Mouse (Mus musculus) intestine, embryonic 14.5 days (tissue): ENCODE data around the gene Ano5. TPM values are rescaled to one million over a fixed set of nuclear protein-coding genes. Genes with fewer than 3 reads are reported as not detected.
A peak's percentile ranks its signal among the peaks of the same experiment; 100 is the strongest.

Experiments used
- ATAC-seq: fragments of 200-750 bp; cut with Nextera tagmentation; replicated peaks from 2 replicates; pipeline ENCODE4 v1.8.0; 2017; ENCODE audit warnings: low read depth, moderate number of reproducible peaks, moderate TSS enrichment, moderate library complexity; ENCODE audit not compliant: low FRiP score, low TSS enrichment
- DNase-seq: peaks from one replicate; pipeline ENCODE4 v3.0.0-alpha.2; 2018; ENCODE audit warnings: low spot score
- H3K27ac ChIP-seq: fragments of 300-500 bp; sonication (generic); 2 replicates; pipeline ENCODE4 v1.5.1; 2014; ENCODE audit warnings: low read depth, mild to moderate bottlenecking, control low read depth
- H3K27me3 ChIP-seq: fragments of 300-500 bp; sonication (generic); replicated peaks from 2 replicates; pipeline ENCODE4 v1.6.1; 2014; ENCODE audit warnings: low read length, control low read depth; ENCODE audit not compliant: control insufficient read depth, insufficient read depth
- H3K36me3 ChIP-seq: fragments of 300-500 bp; sonication (generic); 2 replicates; pipeline ENCODE4 v1.6.1; 2014; ENCODE audit warnings: low read length, control low read depth; ENCODE audit not compliant: control insufficient read depth, insufficient read depth
- H3K4me1 ChIP-seq: fragments of 300-500 bp; sonication (generic); replicated peaks from 2 replicates; pipeline ENCODE4 v1.6.1; 2014; ENCODE audit warnings: low read length, control low read depth, mixed read lengths; ENCODE audit not compliant: control insufficient read depth, insufficient read depth
- H3K4me2 ChIP-seq: fragments of 300-500 bp; sonication (generic); 2 replicates; pipeline ENCODE4 v1.6.1; 2014; ENCODE audit warnings: low read length
- H3K4me3 ChIP-seq: fragments of 300-500 bp; sonication (generic); 2 replicates; pipeline ENCODE4 v1.5.1; 2014; ENCODE audit warnings: low read depth, low read length, control low read depth, mixed read lengths
- H3K9ac ChIP-seq: fragments of 300-500 bp; sonication (generic); 2 replicates; pipeline ENCODE4 v1.6.1; 2014; ENCODE audit warnings: mild to moderate bottlenecking, low read length
- H3K9me3 ChIP-seq: fragments of 300-500 bp; sonication (generic); 2 replicates; pipeline ENCODE4 v1.6.1; 2016; ENCODE audit warnings: low read length, control low read depth; ENCODE audit not compliant: control insufficient read depth
- WGBS: fragments of 180-500 bp; shearing (Covaris S2); extraction: QIAGEN DNeasy Blood & Tissue Kit; methylation state at CpG from one replicate; pipeline ENCODE4 v1.1.7; 2014; 5-methylcytosine and 5-hydroxymethylcytosine counted together
- polyA plus RNA-seq: library from polyadenylated mRNA; unstranded; fragments of >200 nt; fragmentation: Nextera tagmentation; extraction: Ambion mirVana; gene quantifications from 2 replicates; pipeline ENCODE4 v1.2.1, GENCODE M21; 2014

Gene Ano5
- polyA plus RNA-seq, 1 experiment from 2014 or later = 0.24 TPM

- Histone ChIP-seq H3K36me3 (no peaks in the 10 kb centered on the region), H3K4me2 (no peak overlapping the region), H3K9ac (no peak overlapping the region), H3K27me3 (peaks cover 4% of the 10 kb centered on the region; the same call in 1 of the 2 replicates), H3K9me3 (no peaks in the 10 kb centered on the region), H3K27ac (no peak overlapping the region), H3K4me1 (no peaks in the 10 kb centered on the region), H3K4me3 (no peak overlapping the region)
- ATAC-seq (no peak), DNase-seq (no peak)
- 38% methylated on average over 5 of the region's 5 CpGs for WGBS
Observed at GRCm38 (mm10) chr7:51614404-51614803, 103.6 kb downstream of the Ano5 start.

DNA sequence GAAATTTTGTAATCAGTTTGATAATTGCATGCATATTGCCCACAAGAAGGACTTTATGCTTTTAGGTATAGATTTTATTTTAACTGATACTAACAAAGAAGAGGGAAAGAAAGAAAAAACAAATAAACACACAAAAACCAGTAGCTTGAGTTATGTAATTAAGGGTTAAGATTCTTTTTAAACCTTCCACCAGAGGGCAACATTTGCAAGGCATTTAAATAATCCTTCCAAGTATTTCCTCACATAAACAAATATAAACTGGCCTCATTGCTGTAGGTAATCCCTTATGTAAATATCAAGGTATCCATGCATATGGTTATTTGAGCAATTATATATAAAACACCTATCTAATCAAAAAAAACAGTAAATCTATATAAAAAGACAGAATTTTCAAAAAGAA, 107.1 kb downstream of the Ano5 start:
- Histone ChIP-seq H3K27me3 (peaks cover 24% of the 10 kb centered on the region), H3K4me1 (no peaks in the 10 kb centered on the region), H3K36me3 (no peaks in the 10 kb centered on the region), H3K9ac (no peak overlapping the region), H3K4me2 (no peak overlapping the region), H3K4me3 (no peak overlapping the region), H3K27ac (no peak overlapping the region), H3K9me3 (no peaks in the 10 kb centered on the region)
- no peak for ATAC-seq
- no peak for DNase-seq

DNA sequence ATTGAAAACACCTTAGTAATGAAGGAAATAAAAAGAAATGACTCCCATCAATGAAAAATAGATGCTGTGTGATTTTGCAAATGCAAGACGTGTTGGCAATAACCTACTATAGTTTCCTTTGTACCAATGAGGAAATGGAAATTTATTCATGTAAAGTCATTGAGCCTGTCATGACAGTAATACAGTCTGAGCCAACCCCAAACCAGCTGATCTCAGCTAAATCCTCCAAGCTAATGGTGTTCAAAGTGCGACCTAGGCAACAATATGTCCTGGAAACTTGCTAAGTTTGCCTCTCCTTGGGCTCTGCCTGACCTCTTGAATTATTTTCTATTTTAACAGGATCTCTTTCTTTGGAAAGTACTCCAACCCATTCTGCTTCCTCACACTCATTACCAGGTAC, 107.6 kb downstream of the Ano5 start:
- H3K4me2 ChIP-seq = no peak overlapping the region
- WGBS = 34% methylated on average over 2 of the region's 2 CpGs
- H3K36me3 ChIP-seq = no peaks in the 10 kb centered on the region
- DNase-seq (no peak), ATAC-seq (no peak)
- no peaks in the 10 kb centered on the region for H3K9me3 ChIP-seq
- no peak overlapping the region for H3K27ac ChIP-seq
- no peak overlapping the region for H3K9ac ChIP-seq
- peaks cover 27% of the 10 kb centered on the region for H3K27me3 ChIP-seq
- no peak overlapping the region for H3K4me3 ChIP-seq
- no peaks in the 10 kb centered on the region for H3K4me1 ChIP-seq

DNA sequence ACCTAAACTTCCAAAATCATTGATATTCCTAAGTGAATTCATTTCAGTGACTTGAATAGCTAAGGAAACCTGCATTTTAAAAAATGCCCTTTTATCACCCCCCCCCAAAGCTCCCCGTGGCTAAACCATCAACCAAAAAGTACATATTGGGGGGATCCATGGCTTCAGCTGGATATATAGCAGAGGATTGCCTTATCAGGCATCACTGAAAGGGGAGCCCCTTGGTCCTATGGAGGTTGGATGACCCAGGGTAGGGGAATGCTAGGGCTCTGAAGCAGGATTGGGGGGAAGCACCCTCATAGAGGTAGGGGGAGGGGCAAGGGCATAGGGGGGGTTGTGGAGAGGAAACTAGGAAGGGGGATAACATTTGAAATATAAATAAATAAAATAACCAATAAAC, 109.1 kb downstream of the Ano5 start:
- WGBS = 25% methylated on average over 1 of the region's 1 CpGs
- H3K4me3 ChIP-seq = no peak overlapping the region
- peaks cover 42% of the 10 kb centered on the region for H3K27me3 ChIP-seq

GRCm38 (mm10) chr7:51621694-51622145, 110.9 kb downstream of the Ano5 start, which contains the start of gene Slc17a6:
Slc17a6 (plus strand) TSS chr7:51622006.
- H3K27ac ChIP-seq = no peak within 1 kb of the TSS
- DNase-seq = peak; percentile 93
- H3K4me1 ChIP-seq = no peaks in the 10 kb centered on the region
- no peak within 1 kb of the TSS for H3K4me2 ChIP-seq
- no peaks in the 10 kb centered on the region for H3K9me3 ChIP-seq
- no peak within 1 kb of the TSS for H3K9ac ChIP-seq
- no peaks in the 10 kb centered on the region for H3K36me3 ChIP-seq
- H3K4me3 ChIP-seq = no peak within 1 kb of the TSS
- ATAC-seq = no peak
- peaks cover 60% of the 10 kb centered on the region for H3K27me3 ChIP-seq
- under 1% methylated on average over 23 of the region's 23 CpGs for WGBS

More for the DNA sequence above, 109.1 kb downstream of the Ano5 start:
- no peak overlapping the region for H3K9ac ChIP-seq
- no peak overlapping the region for H3K27ac ChIP-seq
- no peaks in the 10 kb centered on the region for H3K9me3 ChIP-seq
- no peaks in the 10 kb centered on the region for H3K36me3 ChIP-seq
- H3K4me2 ChIP-seq = no peak overlapping the region
- H3K4me1 ChIP-seq = no peaks in the 10 kb centered on the region
- ATAC-seq (no peak), DNase-seq (no peak)

GRCm38 (mm10) chr7:51622196-51622595, 111.4 kb downstream of the Ano5 start:
- Histone ChIP-seq H3K4me3 (no peak overlapping the region), H3K9ac (no peak overlapping the region), H3K9me3 (no peaks in the 10 kb centered on the region), H3K27ac (no peak overlapping the region), H3K36me3 (no peaks in the 10 kb centered on the region), H3K27me3 (peaks cover 65% of the 10 kb centered on the region), H3K4me1 (no peaks in the 10 kb centered on the region), H3K4me2 (no peak overlapping the region)
- DNase-seq = no peak
- no peak for ATAC-seq
- WGBS = 1% methylated on average over 18 of the region's 18 CpGs

DNA sequence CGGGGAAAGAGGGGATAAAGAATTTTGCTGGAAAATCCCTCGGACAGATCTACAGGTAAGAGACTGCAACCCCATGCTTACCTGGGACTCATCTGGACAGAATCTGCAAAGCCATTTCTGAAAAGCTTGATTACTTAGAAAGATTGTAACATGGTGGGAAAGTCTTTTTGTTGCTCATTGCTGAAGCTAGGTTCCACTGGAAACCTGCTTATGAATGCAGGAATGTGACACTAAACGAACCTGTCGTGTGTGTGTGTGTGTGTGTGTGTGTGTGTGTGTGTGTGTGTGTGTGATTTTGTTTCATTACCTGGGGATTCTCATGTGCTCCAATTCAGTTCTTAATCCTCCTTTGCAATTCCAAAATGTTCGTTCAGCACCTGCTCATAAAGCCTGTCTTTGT, 111.8 kb downstream of the Ano5 start:
- peaks cover 69% of the 10 kb centered on the region for H3K27me3 ChIP-seq
- WGBS = 9% methylated on average over 5 of the region's 5 CpGs
- H3K9ac ChIP-seq = no peak overlapping the region
- H3K4me2 ChIP-seq = no peak overlapping the region
- DNase-seq (no peak), ATAC-seq (no peak)
- no peaks in the 10 kb centered on the region for H3K4me1 ChIP-seq
- H3K9me3 ChIP-seq = no peaks in the 10 kb centered on the region
- no peak overlapping the region for H3K27ac ChIP-seq
- H3K36me3 ChIP-seq = no peaks in the 10 kb centered on the region
- no peak overlapping the region for H3K4me3 ChIP-seq

DNA sequence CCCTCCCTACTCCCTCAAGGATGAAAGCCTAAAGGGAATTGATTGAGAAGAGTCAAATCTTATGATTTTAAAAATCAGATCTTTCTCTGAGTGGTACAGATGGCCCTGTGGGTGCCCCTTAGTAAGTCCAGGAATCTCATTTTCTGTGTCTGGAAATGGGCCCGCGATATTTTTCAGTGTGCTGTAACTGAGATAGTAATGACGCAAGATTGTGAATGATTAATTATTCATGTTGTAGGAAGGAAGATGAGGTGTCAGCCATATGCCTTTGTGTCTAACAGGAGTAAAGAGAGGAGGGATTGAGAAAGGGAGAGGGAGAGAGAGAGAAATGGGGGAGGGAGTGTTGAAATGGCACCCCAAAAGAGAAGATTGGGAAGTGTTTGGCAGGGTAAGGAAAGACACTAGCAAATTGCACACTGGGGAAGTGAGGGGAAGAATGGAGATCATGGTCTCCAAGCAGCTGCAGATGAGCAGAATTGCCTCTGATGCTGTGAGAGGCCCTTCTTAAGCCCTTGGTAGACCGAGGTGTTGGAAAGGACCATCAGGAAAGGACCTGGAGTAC, 113.6 kb downstream of the Ano5 start:
- H3K4me1 ChIP-seq = no peaks in the 10 kb centered on the region
- 2% methylated on average over 4 of the region's 4 CpGs for WGBS
- H3K4me3 ChIP-seq = no peak overlapping the region

GRCm38 (mm10) chr7:51625161-51625560, 114.3 kb downstream of the Ano5 start:
- no peaks in the 10 kb centered on the region for H3K36me3 ChIP-seq
- DNase-seq = peak; percentile 52
- H3K4me3 ChIP-seq = no peak overlapping the region
- H3K27me3 ChIP-seq = peaks cover 89% of the 10 kb centered on the region
- H3K4me2 ChIP-seq = no peak overlapping the region
- H3K4me1 ChIP-seq = no peaks in the 10 kb centered on the region
- H3K27ac ChIP-seq = no peak overlapping the region
- WGBS = under 1% methylated on average over 23 of the region's 23 CpGs
- no peak overlapping the region for H3K9ac ChIP-seq
- no peak for ATAC-seq
- H3K9me3 ChIP-seq = no peaks in the 10 kb centered on the region

More for the DNA sequence above, 113.6 kb downstream of the Ano5 start:
- Histone ChIP-seq H3K9me3 (no peaks in the 10 kb centered on the region), H3K27ac (no peak overlapping the region), H3K4me2 (no peak overlapping the region), H3K9ac (no peak overlapping the region), H3K36me3 (no peaks in the 10 kb centered on the region), H3K27me3 (peaks cover 83% of the 10 kb centered on the region)
- no peak for DNase-seq
- no peak for ATAC-seq
